Mouse (Mus musculus) MEL (cell line): ENCODE data around the gene Mms22l.

Experiments
- BHLHE40 ChIP-seq: IDR thresholded peaks from 2 replicates; pipeline ENCODE4 v1.6.1; 2012; ENCODE audit warnings: low read depth, mild to moderate bottlenecking, inconsistent platforms, low read length, improper control_type of control experiment, borderline replicate concordance
- CTCF ChIP-seq, 3 experiments: IDR thresholded peaks in 2 of 3; conservative IDR thresholded peaks in 1 of 3; 2 replicates each; pipeline ENCODE4 v1.5.1; 2011 to 2012; ENCODE audit warnings: low read length in 3 of 3, low read depth in 2 of 3, mild to moderate bottlenecking in 2 of 3, improper control_type of control experiment in 1 of 3, inconsistent platforms in 1 of 3, mixed read lengths in 1 of 3, moderate library complexity in 1 of 3; ENCODE audit not compliant: control insufficient read depth in 1 of 3, insufficient read depth in 1 of 3, poor library complexity in 1 of 3, severe bottlenecking in 1 of 3
- GATA1 ChIP-seq: IDR thresholded peaks from 2 replicates; pipeline ENCODE4 v1.6.1; 2011; ENCODE audit warnings: low read depth, low read length, improper control_type of control experiment
- MYC ChIP-seq: IDR thresholded peaks from 2 replicates; pipeline ENCODE4 v1.6.1; 2011; ENCODE audit warnings: low read depth, mild to moderate bottlenecking, low read length, improper control_type of control experiment, moderate library complexity
- USF1 ChIP-seq: IDR thresholded peaks from 2 replicates; pipeline ENCODE4 v1.6.1; 2014; ENCODE audit warnings: low read depth, mild to moderate bottlenecking, inconsistent platforms, low read length, improper control_type of control experiment, moderate library complexity
- ZKSCAN1 ChIP-seq: IDR thresholded peaks from 2 replicates; pipeline ENCODE4 v1.6.1; 2012; ENCODE audit warnings: low read depth, mild to moderate bottlenecking, inconsistent platforms, low read length, improper control_type of control experiment, moderate library complexity

GRCm38 (mm10) chr4:24496953-24497319 lies 685 bp downstream of the Mms22l start:
- TF ChIP-seq MYC (no peak), USF1 (no peak), CTCF (IDR thresholded peaks at IDR 0.05 in 2 of 3, conservative IDR thresholded peaks at IDR 0.05 in 1 of 3; ENCODE audit: control insufficient read depth in 1 of 3, insufficient read depth in 1 of 3, low read depth in 2 of 3, low read length in 3 of 3, poor library complexity in 1 of 3, severe bottlenecking in 1 of 3) (no peak), GATA1 (no peak), ZKSCAN1 (no peak), BHLHE40 (no peak)
